ENCODE assay signal across 8 mouse cellular contexts in genomic region chr9:53247516-53247915, GRCm38 (mm10). TPM values are rescaled to one million over a fixed set of nuclear protein-coding genes. Genes with fewer than 3 reads are reported as not detected.
A peak's percentile ranks its signal among the peaks of the same experiment; 100 is the strongest.
DNase-seq lines count a peak whose midpoint lies in the region; ATAC-seq and TF ChIP-seq lines count a peak whose summit lies in the region.

No protein-coding gene starts in this region.

- H3K4me3 ChIP-seq in heart, embryonic 13.5 days: peak overlapping the region; percentile 95
- peak overlapping the region; percentile 98 for H3K4me3 ChIP-seq in E14TG2a.4 (replicated peaks; ENCODE audit: low read length)
- peak overlapping the region; percentile 85 for H3K4me3 ChIP-seq in erythroblast, embryonic 14.5 days (replicated peaks)
- H3K4me3 ChIP-seq in limb, embryonic 13.5 days: peak overlapping the region; percentile 91
- H3K4me3 ChIP-seq in neural tube, embryonic 12.5 days: peak overlapping the region; percentile 71

- no peaks in the 10 kb centered on the region for H3K9me3 ChIP-seq in heart, embryonic 13.5 days
- no peaks in the 10 kb centered on the region for H3K9me3 ChIP-seq in E14TG2a.4 (ENCODE audit: low read length)
- H3K9me3 ChIP-seq in erythroblast, embryonic 14.5 days (ENCODE audit: control insufficient read depth, low read length): no peaks in the 10 kb centered on the region
- no peaks in the 10 kb centered on the region for H3K9me3 ChIP-seq in limb, embryonic 13.5 days
- H3K9me3 ChIP-seq in neural tube, embryonic 12.5 days: no peaks in the 10 kb centered on the region

- 0 out of 2 replicates have a peak, but pooled peaks cover 2% of the 10 kb centered on the region for H3K27me3 ChIP-seq in heart, embryonic 13.5 days (replicated peaks)
- H3K27me3 ChIP-seq in E14TG2a.4 (ENCODE audit: insufficient read depth, low read length): no peaks in the 10 kb centered on the region; the same call in 1 of the 2 replicates
- H3K27me3 ChIP-seq in erythroblast, embryonic 14.5 days (ENCODE audit: control insufficient read depth): no peaks in the 10 kb centered on the region
- no peaks in the 10 kb centered on the region for H3K27me3 ChIP-seq in limb, embryonic 13.5 days
- no peaks in the 10 kb centered on the region for H3K27me3 ChIP-seq in neural tube, embryonic 12.5 days (replicated peaks)

- peaks cover 15% of the 10 kb centered on the region for H3K4me1 ChIP-seq in heart, embryonic 13.5 days
- H3K4me1 ChIP-seq in E14TG2a.4 (replicated peaks; ENCODE audit: low read depth, low read length): peaks cover 23% of the 10 kb centered on the region
- H3K4me1 ChIP-seq in erythroblast, embryonic 14.5 days (ENCODE audit: control insufficient read depth): peaks cover 23% of the 10 kb centered on the region
- peaks cover 12% of the 10 kb centered on the region for H3K4me1 ChIP-seq in limb, embryonic 13.5 days
- H3K4me1 ChIP-seq in neural tube, embryonic 12.5 days: peaks cover 12% of the 10 kb centered on the region

- TF ChIP-seq CTCF in E14TG2a.4 (conservative IDR thresholded peaks at IDR 0.05; ENCODE audit: low read length): no peak

- WGBS in heart, embryonic 13.5 days: 0% methylated on average over 23 of the region's 23 CpGs
- WGBS in limb, embryonic 13.5 days: 2% methylated on average over 23 of the region's 23 CpGs
- WGBS in neural tube, embryonic 12.5 days: under 1% methylated on average over 23 of the region's 23 CpGs

- no peak overlapping the region for H3K27ac ChIP-seq in heart, embryonic 13.5 days (replicated peaks)
- no peak overlapping the region for H3K27ac ChIP-seq in limb, embryonic 13.5 days
- H3K27ac ChIP-seq in neural tube, embryonic 12.5 days: no peak overlapping the region

- intact Hi-C loops in heart, postnatal 10 days (cut with DNase I): loop anchor here (10.0 kb wide), 1 partner anchor 417 kb away; no protein-coding TSS in a partner anchor

- no peaks in the 10 kb centered on the region for H3K36me3 ChIP-seq in heart, embryonic 13.5 days
- peaks cover 24% of the 10 kb centered on the region for H3K36me3 ChIP-seq in E14TG2a.4 (ENCODE audit: insufficient read depth, low read length)
- H3K36me3 ChIP-seq in erythroblast, embryonic 14.5 days (ENCODE audit: control insufficient read depth): no peaks in the 10 kb centered on the region; the same call in 1 of the 2 replicates
- H3K36me3 ChIP-seq in limb, embryonic 13.5 days: no peaks in the 10 kb centered on the region
- H3K36me3 ChIP-seq in neural tube, embryonic 12.5 days: no peaks in the 10 kb centered on the region

- H3K4me2 ChIP-seq in heart, embryonic 13.5 days: peak overlapping the region; percentile 98
- peak overlapping the region; percentile 97 for H3K4me2 ChIP-seq in limb, embryonic 13.5 days (replicated peaks)
- H3K4me2 ChIP-seq in neural tube, embryonic 12.5 days (replicated peaks): peak overlapping the region; percentile 96

- no peak for DNase-seq in heart, postnatal 10 days
- DNase-seq in cerebellum, postnatal 10 days: no peak
- DNase-seq in adrenal gland, postnatal 10 days: no peak

- H3K9ac ChIP-seq in heart, embryonic 13.5 days: peak overlapping the region; percentile 90
- peak overlapping the region; percentile 89 for H3K9ac ChIP-seq in limb, embryonic 13.5 days
- H3K9ac ChIP-seq in neural tube, embryonic 12.5 days: peak overlapping the region; percentile 76

- ATAC-seq in heart, embryonic 13.5 days (ENCODE audit: extremely low read depth, insufficient number of reproducible peaks, low FRiP score, low TSS enrichment): 0 out of 2 replicates have a peak, but pooled peaks have one; percentile 11
- peak; percentile 22 for ATAC-seq in limb, embryonic 13.5 days (ENCODE audit: low FRiP score, low read depth)
- ATAC-seq in neural tube, embryonic 12.5 days (ENCODE audit: low FRiP score, low read depth): peak; percentile 77

RNA-seq across cellular contexts. Expression of gene Ddx10, which starts 0.3 kb away (rescaled TPM):
- 16.9 and 17.0 TPM in 2 replicates for polyA plus RNA-seq in heart, embryonic 13.5 days (2015; fragmentation: Nextera tagmentation; extraction: Ambion mirVana)
- 10 to 100 TPM; 11.6 to 13.1 TPM for total RNA-seq in heart, postnatal 10 days (2021)
- 0.11 and 0.20 TPM in 2 replicates for polyA plus RNA-seq in erythroblast, embryonic 14.5 days (2012)
- 28.6 and 29.9 TPM in 2 replicates for polyA plus RNA-seq in limb, embryonic 13.5 days (2015; fragmentation: Nextera tagmentation; extraction: Ambion mirVana)
- 25.4 and 27.9 TPM in 2 replicates for polyA plus RNA-seq in neural tube, embryonic 12.5 days (2016; fragmentation: Nextera tagmentation; extraction: Ambion mirVana)
- 10 to 100 TPM; 17.9 to 20.4 TPM for total RNA-seq in adrenal gland, postnatal 10 days (2021)

RNA-seq across cellular contexts. Expression of gene Exph5, which starts 54.0 kb away (rescaled TPM):
- 0.23 and 0.51 TPM in 2 replicates for polyA plus RNA-seq in heart, embryonic 13.5 days (2015; fragmentation: Nextera tagmentation; extraction: Ambion mirVana)
- under 1 TPM; 0.24 to 0.45 TPM for total RNA-seq in heart, postnatal 10 days (2021)
- polyA plus RNA-seq in erythroblast, embryonic 14.5 days (2012): not detected in 2 replicates
- polyA plus RNA-seq in limb, embryonic 13.5 days (2015; fragmentation: Nextera tagmentation; extraction: Ambion mirVana): 0.97 and 1.2 TPM in 2 replicates
- polyA plus RNA-seq in neural tube, embryonic 12.5 days (2016; fragmentation: Nextera tagmentation; extraction: Ambion mirVana): 0.19 and 0.38 TPM in 2 replicates
- total RNA-seq in adrenal gland, postnatal 10 days (2021): 1 to 10 TPM in 1 of 2 experiments, under 1 TPM in 1; 0.70 to 1.1 TPM

Comparison
In these comparisons a context has a peak if more than half of its experiments do, and no peak if none do; other contexts are left out.
1. ATAC-seq: peak in every context shown above with its lines; median percentile 77 in neural tube, embryonic 12.5 days; 22 in limb, embryonic 13.5 days; 11 in heart, embryonic 13.5 days.
2. RNA of gene Ddx10, which starts 0.3 kb away (polyA plus RNA-seq): 28.6 to 29.9 TPM in limb, embryonic 13.5 days, 25.4 to 27.9 TPM in neural tube, embryonic 12.5 days and 16.9 to 17.0 TPM in heart, embryonic 13.5 days; 0.11 to 0.20 TPM in erythroblast, embryonic 14.5 days; every median in the first group is over 10 times any median in the second.
3. Peak in every context shown above with its lines, with median percentiles within 50 percentile points of each other: H3K4me2 ChIP-seq, H3K4me3 ChIP-seq and H3K9ac ChIP-seq.